Mouse (Mus musculus) layer of hippocampus, adult 2 months (tissue): ENCODE data around the gene Grifin. TPM values are rescaled to one million over a fixed set of nuclear protein-coding genes. Genes with fewer than 3 reads are reported as not detected.
A peak's percentile ranks its signal among the peaks of the same experiment; 100 is the strongest.

Experiments
- DNase-seq, 2 experiments: peaks; one replicate each; pipeline ENCODE4 v3.0.0; 2022; ENCODE audit warnings: low spot score in 2 of 2
- H3K27ac ChIP-seq: fragments of 200-600 bp; 2 replicates; pipeline ENCODE4 v1.8.1; 2022
- H3K4me3 ChIP-seq: fragments of 200-600 bp; 2 replicates; pipeline ENCODE4 v1.8.1; 2022; ENCODE audit warnings: mild to moderate bottlenecking
- CTCF ChIP-seq: fragments of 200-600 bp; conservative IDR thresholded peaks from 2 replicates; pipeline ENCODE4 v1.8.1; 2022; ENCODE audit warnings: antibody characterized with exemption, mild to moderate bottlenecking, moderate library complexity
- total RNA-seq, 2 experiments: library from RNA; stranded (reverse); gene quantifications; 2 replicates each; pipeline ENCODE4 v1.2.3; 2021

Gene Grifin
- total RNA-seq, 2 experiments from 2014 or later, result not detected

DNA sequence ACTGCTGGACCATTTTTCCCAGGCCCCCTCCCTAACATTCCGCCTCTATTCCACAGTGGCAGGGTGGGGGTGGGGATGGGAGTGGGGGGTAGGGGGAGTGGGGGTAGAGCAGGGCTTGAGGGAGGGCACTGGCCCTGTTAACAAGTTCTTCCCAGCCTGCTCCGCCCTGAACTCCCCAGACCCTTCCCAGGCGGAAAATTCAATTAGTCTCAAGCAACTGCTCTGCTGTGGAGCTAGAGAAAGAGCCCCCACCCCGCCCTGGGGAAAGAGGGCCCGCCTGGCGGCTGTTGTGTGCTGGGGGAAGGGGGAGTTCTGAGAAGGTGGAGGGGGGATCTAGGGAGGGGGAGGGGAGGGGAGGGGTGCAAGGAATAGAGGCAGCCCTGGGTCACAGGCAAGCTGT lies 14.9 kb upstream of the Grifin start:
- no peak overlapping the region for H3K27ac ChIP-seq
- DNase-seq, result no peak
- no peak for TF ChIP-seq CTCF
- no peak overlapping the region for H3K4me3 ChIP-seq

DNA sequence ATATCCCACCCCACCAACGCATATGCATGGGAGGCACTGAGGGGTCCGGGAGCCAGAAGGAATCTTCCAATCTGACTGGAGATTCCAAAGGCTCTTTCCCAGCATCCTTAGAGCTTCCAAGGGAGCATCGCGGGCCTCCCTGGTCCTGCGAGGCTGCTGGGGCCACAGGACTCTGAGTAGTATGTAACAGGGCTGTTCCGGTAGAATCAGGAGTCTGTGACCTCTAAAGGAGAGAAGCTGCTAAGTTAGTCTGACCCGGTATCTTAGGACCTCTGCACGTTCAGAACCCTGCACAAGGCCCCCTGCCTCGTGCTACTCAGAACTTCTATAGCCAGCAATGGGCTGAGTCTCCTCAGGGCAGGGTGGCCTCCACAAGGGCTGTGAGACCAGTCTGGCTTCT lies 14.3 kb upstream of the Grifin start:
- DNase-seq, result no peak

DNA sequence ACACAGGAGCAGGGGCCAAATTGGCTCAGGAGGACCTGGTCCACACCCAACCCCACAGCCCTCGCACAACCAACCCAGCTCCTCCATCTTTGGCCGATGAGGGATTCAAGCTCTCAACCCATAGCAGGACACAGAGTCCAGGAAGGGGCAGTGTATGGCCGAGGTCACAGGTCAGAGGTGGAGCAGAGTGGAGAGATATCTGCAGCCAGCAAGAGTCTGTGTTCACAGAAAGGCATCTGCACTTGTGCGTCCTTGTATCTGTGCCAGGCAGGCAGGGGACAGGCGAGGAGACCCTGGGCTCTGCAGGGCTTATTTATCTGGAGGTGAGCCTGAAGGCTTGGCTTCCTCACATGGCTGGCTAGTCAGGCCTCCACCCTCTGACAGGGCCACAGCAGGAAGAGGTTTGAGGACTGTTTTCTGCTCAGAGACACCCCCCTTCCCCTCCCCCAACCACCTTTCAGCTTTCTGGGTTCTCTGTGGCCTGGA lies 10.6 kb upstream of the Grifin start:
- no peak overlapping the region for H3K4me3 ChIP-seq
- H3K27ac ChIP-seq, result no peak overlapping the region
- no peak for DNase-seq
- TF ChIP-seq CTCF, result no peak

More for the DNA sequence above, 14.3 kb upstream of the Grifin start:
- no peak for TF ChIP-seq CTCF
- no peak overlapping the region for H3K27ac ChIP-seq
- H3K4me3 ChIP-seq, result no peak overlapping the region

DNA sequence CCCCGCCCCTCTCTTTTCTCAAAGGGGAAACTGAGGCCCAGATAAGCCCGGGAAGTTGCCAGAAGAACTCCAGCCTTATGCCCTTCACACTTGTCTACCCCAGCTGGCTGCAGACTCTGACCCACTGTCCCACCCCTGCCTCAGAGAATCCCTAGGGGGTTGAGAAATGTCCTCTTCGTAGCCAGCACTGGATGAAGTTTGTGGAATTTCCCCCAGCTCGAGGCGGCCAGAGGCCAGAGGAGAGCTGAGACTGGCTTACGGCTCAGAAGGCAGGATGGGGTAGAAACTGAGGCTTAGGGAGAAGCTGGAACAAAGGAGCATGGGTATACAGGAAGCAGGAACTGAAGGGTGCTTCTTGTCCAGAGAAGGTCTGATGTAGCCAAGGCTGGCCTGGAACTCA lies 7.7 kb upstream of the Grifin start:
- no peak for TF ChIP-seq CTCF
- DNase-seq, result no peak
- no peak overlapping the region for H3K4me3 ChIP-seq
- no peak overlapping the region for H3K27ac ChIP-seq

DNA sequence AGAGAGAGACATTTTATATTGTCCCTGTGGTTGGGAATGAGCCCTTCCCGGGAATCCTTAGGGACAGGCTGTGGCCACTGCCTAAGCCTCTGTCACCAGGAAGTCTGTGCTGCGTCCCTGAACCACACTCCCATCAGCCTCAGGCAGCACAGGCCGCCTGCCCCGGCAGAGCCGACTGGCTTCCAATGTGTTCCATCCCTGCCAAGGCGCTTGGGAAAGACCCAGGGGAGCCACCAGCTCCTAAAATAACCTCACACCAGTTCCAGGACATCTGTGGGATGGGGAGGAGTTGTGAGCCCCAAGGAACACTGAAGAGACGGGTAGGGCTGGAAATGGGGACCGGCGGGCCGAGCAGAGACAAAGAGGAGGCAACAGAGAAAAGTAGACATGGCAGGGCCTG lies 6.8 kb upstream of the Grifin start:
- H3K4me3 ChIP-seq, result no peak overlapping the region
- peak in 1 of 2 experiments; percentile 45 for DNase-seq
- TF ChIP-seq CTCF, result no peak
- no peak overlapping the region for H3K27ac ChIP-seq

DNA sequence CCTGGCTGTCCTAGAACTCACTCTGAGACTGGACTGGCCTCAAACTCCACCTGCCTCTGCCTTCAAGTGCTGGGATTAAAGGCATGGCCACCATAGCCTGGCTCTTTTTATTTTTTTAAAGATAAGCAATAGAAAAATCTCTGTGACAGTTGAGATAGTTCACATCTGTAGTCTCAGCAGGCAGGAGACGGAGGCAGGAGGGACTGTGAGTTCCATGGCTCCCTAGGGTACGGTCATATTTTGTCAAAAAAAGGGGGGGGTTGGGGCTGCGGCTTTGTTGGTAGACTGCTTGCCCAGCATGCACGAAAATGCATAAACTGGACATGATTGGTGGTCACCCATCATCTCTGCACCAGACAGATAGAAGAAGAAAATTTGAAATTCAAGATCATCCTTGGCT lies 6.3 kb upstream of the Grifin start:
- Histone ChIP-seq H3K4me3 (no peak overlapping the region), H3K27ac (no peak overlapping the region)
- DNase-seq, result no peak
- no peak for TF ChIP-seq CTCF

DNA sequence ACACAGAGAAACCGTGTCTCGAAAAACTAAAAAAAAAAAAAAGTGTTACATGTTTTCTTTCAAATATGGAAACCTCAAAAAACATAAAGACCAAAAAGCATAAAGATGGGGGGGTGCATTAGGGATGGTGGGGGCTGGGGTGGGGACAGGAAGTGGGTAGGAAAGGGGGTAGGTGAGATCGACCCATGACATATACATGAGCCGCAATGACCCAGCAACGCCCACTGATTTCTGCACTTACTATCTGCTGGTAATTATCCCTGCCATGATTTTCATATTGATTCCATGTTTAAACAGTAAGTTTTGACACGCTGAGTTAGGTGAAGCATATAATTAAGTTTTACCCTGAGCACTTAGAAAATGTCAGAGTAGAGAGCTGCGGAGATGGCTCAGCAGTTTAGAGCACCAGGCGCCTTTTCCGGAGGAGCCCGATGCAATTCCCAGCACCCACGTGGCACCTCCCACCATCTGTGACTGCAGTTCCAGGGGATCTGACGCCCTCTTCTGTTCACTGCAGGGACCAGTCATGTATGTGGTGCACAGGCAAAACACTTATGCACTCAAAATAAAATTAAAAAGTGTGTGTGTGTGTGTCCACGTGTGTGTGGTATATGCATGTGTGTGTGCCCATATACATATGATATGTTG lies 5.5 kb upstream of the Grifin start:
- no peak for TF ChIP-seq CTCF
- Histone ChIP-seq H3K27ac (no peak overlapping the region), H3K4me3 (no peak overlapping the region)
- no peak for DNase-seq

DNA sequence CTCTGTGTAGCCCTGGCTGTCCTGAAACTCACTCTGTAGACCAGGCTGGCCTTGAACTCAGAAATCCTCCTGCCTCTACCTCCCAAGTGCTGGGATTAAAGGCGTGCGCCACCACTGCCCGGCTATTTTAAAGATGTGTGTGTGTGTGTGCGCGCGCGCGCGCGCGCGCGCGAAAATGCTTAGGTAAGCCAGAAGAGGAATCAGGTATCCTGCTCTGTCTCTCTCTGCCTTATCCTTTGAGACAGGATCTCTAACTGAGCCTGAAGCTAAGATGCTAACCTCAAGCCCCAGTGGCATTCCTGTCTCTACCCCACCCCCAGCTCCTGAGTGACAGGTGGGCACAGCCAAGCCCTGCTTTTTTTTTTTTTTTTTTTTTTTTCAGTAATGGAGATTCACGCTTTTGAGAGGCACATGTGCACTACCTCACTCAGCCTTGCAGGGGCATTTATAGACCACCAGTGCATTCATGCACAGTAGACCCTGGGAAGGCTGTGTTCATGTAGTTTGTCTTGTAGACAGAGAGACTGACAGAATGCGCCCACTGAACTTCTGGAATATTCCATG lies 4.2 kb upstream of the Grifin start:
- TF ChIP-seq CTCF, result no peak
- Histone ChIP-seq H3K4me3 (no peak overlapping the region), H3K27ac (no peak overlapping the region)
- DNase-seq, result no peak

DNA sequence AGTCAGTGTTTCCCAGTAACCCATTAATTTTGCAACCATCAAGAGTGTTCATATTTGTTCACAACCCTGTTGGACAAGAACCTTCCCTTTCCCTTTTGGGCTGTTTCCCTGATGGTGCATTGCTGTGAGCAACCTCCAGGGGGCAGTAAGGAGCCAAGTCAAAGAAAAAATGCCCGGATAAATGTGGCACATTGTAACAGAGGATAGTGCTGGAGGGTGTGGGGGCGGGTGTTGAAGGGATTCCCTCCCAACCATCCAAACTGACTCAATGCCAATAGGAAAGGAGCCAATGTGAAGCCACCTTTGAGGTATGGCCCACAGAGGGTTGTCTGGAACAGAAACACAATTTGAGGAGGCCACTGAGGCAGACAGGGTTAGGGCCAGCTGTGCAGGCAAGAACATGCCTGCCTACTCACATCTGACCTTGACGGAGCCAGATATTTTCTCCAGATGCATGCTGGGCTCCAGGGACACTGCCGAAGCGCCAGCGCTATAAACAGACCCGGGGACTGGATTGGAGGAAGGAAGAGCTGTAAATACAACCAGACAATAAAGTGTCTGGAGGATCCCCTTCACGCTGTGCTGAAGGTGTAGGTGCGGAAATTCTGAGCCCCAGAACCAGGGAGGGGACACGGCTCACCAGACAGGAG lies 3.6 kb upstream of the Grifin start:
- Histone ChIP-seq H3K27ac (no peak overlapping the region), H3K4me3 (no peak overlapping the region)
- peak; percentile 92 for TF ChIP-seq CTCF
- peak; percentile 22 to 66 for DNase-seq

DNA sequence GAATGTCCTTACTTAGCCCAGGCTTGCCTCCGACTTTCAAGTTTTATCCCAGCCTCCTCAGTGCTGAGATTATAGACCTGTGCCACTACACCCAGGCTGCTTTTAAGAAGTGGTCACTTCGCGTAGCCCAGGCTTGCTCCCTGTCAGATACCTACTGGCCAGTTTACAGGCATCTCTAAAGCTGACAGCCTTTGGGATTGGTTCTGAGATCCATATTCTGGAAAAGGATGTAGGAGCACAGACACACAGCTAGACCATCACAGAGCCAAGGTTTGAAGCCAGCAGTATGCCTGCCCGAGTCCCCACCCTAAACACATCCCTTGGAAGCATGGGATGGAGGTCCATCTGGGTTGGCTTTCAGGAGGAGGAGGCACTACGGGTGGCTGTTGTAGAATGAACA lies 2.9 kb upstream of the Grifin start:
- no peak for TF ChIP-seq CTCF
- H3K27ac ChIP-seq, result peak overlapping the region; percentile 32; the same call in 1 of the 2 replicates
- no peak overlapping the region for H3K4me3 ChIP-seq
- DNase-seq, result no peak

DNA sequence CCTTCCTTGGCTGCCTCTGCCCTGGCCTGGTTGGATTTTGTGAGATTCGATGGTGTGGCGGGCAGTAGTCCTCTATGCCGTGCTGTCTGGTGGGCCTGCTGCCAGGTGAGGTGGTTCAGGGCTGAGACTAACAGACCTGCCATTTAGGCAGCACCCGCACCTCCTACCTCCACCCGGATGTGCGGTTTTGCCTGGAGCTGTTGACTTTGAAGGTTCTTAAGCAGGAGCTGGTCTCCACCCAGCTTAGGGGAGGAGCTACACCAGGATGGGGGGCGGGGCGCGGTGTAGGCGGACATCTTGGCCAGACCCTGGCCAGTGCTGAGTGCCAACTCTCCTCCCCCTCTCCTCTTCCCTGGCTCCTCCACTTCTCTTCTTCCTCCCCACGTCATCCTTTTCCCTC lies 2.5 kb upstream of the Grifin start:
- peak in 1 of 2 experiments; percentile 33 for DNase-seq
- Histone ChIP-seq H3K27ac (peak overlapping the region; percentile 32; the same call in 1 of the 2 replicates), H3K4me3 (no peak overlapping the region)
- no peak for TF ChIP-seq CTCF

DNA sequence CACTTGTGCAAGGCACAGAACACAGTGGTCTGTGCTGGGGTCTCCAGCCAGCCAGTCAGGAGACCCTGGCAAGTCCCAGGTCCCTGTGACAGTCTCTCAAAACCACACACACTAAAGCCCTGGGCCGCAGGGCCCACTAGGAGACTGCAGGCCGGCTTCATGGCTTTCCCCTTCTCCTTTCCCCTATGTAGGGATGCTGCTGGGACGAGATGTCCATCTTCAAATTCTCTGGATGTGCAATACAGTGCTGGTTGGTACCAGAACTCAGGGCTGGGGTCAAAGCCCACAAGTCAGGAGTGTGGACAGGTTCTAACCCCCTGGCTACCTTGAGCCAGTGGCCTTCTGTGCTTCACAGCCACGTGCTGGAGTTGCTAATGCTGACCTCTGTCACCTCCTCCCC lies 1.4 kb upstream of the Grifin start:
- no peak overlapping the region for H3K4me3 ChIP-seq
- no peak for DNase-seq
- peak overlapping the region; percentile 73 for H3K27ac ChIP-seq
- no peak for TF ChIP-seq CTCF

DNA sequence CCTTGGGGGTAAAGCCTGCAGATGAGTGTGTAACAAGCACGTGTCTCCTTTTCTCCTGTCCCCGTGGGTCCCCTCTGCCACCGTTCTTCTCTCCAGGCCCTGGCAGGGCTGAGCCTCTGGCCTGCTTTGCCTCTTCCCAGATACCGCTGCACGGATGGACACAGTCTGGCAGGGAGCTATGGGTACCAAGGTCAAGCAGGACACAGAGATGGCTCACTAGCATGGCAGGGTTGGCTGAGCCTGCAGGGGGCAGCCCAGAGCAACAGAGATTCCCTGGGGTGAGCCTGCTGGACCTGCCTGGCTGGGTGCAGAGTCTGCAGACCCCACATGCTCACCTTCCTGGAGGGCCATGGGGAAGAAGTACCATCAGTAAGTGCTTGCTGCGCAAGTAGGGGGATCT lies 985 bp upstream of the Grifin start:
- TF ChIP-seq CTCF, result peak; percentile 81
- peak in 1 of 2 experiments; percentile 50 for DNase-seq
- Histone ChIP-seq H3K27ac (peak overlapping the region; percentile 73), H3K4me3 (no peak overlapping the region)

DNA sequence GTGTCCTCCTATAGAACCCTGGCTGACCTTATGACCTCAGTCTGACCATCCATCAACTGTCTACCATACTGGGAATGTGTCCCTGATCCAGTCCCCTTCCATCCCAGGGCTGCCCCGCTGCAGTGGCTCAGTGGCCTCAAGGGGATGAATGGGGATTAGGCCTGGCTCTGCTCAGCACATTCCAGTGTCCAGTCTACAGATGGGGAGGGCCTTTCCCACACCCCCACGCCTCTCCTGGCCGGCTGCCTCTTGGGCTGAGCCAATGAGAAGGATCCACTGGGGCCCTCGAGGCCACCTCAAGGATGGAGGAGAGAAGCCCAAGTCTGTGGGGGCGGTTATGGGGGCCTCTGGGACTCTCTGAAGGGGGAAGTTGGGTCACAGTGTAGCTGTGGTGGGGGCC lies 580 bp upstream of the Grifin start:
- H3K4me3 ChIP-seq, result no peak overlapping the region
- peak overlapping the region; percentile 73 for H3K27ac ChIP-seq
- DNase-seq, result peak in 1 of 2 experiments; percentile 43
- no peak for TF ChIP-seq CTCF
